Mouse (Mus musculus) adrenal gland, adult 8-10 months (tissue): Measurements from ENCODE around the gene Zic1. TPM values are rescaled to one million over a fixed set of nuclear protein-coding genes. Genes with fewer than 3 reads are reported as not detected.

Experiments
- DNase-seq: peaks from one replicate; pipeline ENCODE4 v3.0.0; 2022
- total RNA-seq, 4 experiments: library from RNA; stranded (reverse); gene quantifications; 2 replicates each; pipeline ENCODE4 v1.2.4; 2022

Gene Zic1
- total RNA-seq, 4 experiments from 2014 or later: 0.28 TPM; not detected in 3

DNA sequence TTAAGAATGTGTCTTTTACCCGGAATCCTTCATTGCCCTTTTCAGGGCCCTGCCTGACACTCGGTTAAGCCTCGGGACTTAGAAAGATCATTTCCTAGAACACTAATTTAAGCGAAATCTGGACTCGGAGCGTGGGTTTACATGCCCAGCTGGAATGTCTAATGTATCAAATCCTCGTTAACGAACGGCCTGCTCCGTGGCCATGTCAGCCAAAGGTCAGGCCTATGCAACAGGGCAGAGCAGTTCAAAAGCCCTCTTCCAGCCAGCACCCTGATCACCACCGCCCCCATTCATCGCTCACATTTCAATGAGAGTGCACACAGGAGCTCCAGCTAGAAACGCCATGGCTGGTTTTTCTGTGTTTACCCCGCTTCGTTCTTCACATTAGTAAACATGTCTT lies 12.8 kb downstream of the Zic1 start:
- no peak for DNase-seq

DNA sequence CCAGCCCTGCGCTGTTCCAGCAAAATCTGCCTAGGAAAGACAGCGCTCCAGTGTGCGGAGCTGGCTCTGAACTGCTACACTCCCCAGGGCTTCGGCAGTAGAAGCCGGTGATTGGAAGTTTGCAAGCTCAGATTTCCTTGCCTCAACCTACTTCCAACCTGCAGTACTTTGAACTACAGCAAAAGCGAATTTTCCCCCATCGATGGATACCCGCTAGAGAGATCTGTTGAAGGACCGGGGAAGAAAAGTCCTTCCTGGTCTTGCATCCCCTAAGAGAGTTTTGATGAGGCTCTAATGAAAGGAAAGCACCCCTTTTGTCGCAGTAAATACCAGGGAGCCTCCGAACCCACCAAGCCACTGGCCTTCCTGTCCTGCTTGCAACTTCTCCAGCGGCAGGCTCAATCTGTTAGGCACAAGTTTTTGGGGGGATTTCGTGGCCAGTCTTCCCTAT lies 13.6 kb downstream of the Zic1 start:
- no peak for DNase-seq

DNA sequence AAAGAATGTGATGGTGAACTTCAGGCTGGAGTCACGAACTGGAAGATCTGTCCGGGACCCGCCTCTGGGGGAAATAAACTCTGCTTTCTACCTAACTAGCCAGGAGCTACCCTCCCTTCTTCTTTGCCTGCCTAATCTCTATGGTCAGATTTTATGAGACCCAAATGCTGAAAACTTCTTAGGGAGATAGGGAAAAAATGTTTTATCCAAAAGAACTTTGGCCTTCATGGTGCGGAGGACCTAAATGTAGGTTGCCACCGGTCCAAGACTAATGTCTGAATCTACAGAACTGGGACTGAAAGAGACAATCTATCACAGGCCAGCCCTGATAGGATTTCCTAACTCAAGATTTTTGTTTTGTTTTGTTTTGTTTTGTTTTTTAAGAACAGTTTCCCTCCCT lies 14.2 kb downstream of the Zic1 start:
- no peak for DNase-seq

DNA sequence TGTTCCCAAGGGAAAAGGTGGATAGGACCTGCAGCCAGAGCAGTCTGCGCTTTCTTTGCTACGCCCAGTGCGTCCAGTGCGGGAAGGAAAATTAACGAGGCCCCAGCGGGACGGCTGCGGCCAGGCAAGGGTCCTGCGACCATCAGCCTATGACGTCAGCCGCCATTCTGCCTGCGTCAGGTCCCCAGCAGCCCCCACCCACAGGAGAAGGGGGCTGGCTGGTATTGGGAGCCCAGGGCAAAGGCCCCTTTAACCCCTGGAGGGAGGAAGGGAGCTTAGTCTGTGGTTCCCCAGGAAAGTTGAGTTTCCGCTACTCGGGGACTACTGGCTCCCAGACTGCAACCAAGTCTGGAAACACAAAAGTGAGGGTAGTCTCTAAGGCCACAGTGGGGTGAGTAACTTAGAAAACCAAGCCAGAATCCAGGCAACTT lies 14.7 kb downstream of the Zic1 start:
- DNase-seq: no peak

DNA sequence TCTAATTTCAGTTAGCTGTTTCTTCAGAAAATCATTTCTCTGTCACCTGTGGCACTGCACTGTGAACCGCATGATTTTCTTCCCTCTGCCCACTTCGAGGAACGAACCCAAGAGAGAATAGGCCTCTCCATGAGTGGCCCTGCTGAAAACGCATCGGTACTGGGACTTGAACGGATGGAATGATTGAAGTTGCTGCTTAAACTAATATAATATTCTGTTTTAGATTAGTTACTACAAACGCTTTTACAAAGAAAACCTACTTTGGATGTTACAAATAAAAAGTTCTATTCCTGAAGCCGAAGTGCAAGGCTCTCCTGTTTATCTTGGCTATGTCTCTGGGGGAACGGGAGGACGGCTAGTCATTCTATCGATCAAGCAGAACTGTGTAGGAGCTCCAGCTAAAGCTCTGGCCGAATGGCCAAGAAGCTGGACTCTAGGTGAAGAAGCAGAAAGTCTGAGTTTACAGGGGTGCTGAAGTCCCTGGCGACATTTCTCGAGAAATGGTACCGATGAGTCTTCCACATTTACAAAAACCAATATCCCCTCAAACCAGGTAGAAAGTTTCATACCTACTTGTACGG lies 15.3 kb downstream of the Zic1 start:
- no peak for DNase-seq

DNA sequence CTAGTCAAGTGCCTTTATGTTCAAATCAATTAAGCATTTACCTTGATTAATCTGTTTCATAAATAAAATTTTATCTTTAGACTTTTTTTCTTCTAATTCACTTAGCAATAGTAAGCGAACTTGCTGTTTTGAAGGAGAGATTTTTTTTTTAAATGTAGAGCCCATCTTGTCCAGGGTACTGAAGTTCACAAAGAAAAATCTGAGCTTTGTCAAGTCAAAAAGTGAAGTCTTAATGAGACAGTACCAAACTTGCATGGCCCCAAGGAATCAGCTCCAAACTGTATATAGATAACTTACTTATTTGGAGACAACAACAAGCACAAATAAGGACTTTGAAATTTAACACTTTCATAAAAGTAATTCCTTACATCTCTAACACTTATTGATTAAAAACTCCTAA lies 16.9 kb downstream of the Zic1 start:
- no peak for DNase-seq

DNA sequence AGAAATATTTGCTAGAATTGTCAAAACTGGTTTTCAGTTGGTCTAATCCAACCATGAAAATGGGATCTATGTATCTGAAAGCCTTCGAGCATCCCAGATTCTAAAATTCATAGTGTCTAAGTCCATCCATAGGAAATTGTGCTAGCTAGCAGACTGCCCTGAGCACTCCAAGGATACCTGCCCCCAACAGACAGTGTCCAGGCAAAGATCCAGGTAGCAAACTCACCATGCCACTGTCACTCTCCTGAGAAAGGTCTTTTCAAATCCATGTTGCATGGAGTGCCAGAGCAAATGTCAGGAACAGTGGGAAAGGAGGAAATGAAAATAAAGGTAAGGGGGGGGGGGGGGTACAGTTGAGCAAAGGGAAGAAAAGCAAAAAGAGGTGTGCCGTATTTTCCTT lies 18.0 kb downstream of the Zic1 start:
- no peak for DNase-seq

Other genes with a start within 250 kb of the Zic1 start
- not detected for gene Zic4, start 3.4 kb downstream of the Zic1 start, total RNA-seq